Mouse (Mus musculus): ENCODE data around the gene Gm29427. TPM values are rescaled to one million over a fixed set of nuclear protein-coding genes. Genes with fewer than 3 reads are reported as not detected.

The Gm29427 gene
- polyA plus RNA-seq, 1 experiment from 2014 or later = not detected

DNA sequence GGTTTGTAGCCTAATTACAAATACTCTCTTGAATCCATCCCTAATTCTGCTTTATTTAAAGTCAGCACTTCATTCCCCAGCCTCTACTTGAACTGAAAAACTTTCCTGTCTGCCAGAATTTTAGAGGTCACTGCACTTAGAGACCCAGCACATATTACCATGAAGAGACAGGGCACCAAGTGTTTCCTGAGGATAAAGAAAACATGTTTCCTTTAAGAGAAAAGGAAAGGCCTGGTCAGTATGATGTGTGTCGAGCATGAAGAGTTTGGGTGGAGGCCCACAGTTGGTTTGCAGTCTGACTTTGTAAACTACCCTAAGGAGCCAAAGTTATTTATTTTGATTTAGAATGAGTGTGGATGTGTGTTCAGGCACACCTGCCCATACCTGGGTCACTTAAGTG, 12.5 kb upstream of the Gm29427 start:
- no peak overlapping the region for H3K4me3 ChIP-seq
- no peak for ATAC-seq (replicated peaks)
- no peaks in the 10 kb centered on the region for H3K4me1 ChIP-seq
- no peaks in the 10 kb centered on the region for H3K36me3 ChIP-seq
- H3K27me3 ChIP-seq = no peaks in the 10 kb centered on the region
- no peak overlapping the region for H3K4me2 ChIP-seq (replicated peaks)
- no peak overlapping the region for H3K9ac ChIP-seq (replicated peaks)
- WGBS = 74% methylated on average over 1 of the region's 1 CpGs
- H3K27ac ChIP-seq (replicated peaks) = no peak overlapping the region
- no peaks in the 10 kb centered on the region for H3K9me3 ChIP-seq

DNA sequence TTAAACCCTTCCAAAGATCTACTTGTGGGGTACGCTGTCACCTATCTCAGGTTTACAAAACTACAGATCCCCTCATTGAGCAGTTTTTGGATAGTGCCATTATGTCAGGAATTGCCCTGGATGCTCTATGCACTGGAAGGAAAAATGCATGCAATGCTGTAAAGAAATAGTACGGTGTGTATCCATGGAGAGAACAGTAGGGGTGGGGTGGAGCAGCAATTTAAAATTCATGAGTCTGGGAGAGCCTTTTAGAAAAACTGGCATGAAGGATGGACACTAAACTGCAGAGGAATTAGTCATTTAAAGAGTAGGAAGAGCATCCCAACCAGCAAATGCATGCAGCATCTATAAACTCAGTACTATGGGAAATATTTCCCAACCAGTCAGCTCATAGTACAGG, 10.8 kb upstream of the Gm29427 start:
- no peak overlapping the region for H3K4me3 ChIP-seq
- no peak overlapping the region for H3K4me2 ChIP-seq (replicated peaks)
- H3K9me3 ChIP-seq = no peaks in the 10 kb centered on the region
- no peaks in the 10 kb centered on the region for H3K27me3 ChIP-seq
- ATAC-seq (replicated peaks) = no peak
- H3K27ac ChIP-seq (replicated peaks) = no peak overlapping the region
- H3K4me1 ChIP-seq = no peaks in the 10 kb centered on the region
- no peak overlapping the region for H3K9ac ChIP-seq (replicated peaks)
- no peaks in the 10 kb centered on the region for H3K36me3 ChIP-seq
- WGBS = 68% methylated on average over 2 of the region's 2 CpGs

DNA sequence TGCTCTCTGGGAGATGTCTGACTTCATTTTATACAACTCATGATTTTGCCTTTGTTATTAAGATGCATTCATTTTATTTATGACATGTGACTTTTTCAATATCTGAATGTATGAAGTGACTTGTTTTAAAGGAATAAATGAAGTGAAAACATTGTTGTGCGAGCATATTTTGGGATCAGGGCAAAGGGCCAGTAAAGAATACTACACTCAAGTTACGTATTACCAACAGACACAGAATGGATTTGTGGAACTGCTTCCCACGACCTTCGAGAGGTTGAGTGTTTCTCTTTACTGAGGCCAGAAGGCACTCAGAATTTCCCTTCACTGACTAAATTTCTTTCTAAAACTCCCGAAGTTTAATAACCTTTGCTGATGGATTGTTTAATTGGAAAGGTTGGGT, 8.6 kb upstream of the Gm29427 start:
- no peaks in the 10 kb centered on the region for H3K9me3 ChIP-seq
- ATAC-seq (replicated peaks) = no peak
- H3K27ac ChIP-seq (replicated peaks) = no peak overlapping the region
- no peak overlapping the region for H3K4me3 ChIP-seq
- H3K4me1 ChIP-seq = peaks cover 8% of the 10 kb centered on the region
- no peak overlapping the region for H3K9ac ChIP-seq (replicated peaks)
- 92% methylated on average over 5 of the region's 5 CpGs for WGBS
- no peaks in the 10 kb centered on the region for H3K27me3 ChIP-seq
- H3K36me3 ChIP-seq = peaks cover 1% of the 10 kb centered on the region; the same call in 1 of the 2 replicates
- no peak overlapping the region for H3K4me2 ChIP-seq (replicated peaks)

DNA sequence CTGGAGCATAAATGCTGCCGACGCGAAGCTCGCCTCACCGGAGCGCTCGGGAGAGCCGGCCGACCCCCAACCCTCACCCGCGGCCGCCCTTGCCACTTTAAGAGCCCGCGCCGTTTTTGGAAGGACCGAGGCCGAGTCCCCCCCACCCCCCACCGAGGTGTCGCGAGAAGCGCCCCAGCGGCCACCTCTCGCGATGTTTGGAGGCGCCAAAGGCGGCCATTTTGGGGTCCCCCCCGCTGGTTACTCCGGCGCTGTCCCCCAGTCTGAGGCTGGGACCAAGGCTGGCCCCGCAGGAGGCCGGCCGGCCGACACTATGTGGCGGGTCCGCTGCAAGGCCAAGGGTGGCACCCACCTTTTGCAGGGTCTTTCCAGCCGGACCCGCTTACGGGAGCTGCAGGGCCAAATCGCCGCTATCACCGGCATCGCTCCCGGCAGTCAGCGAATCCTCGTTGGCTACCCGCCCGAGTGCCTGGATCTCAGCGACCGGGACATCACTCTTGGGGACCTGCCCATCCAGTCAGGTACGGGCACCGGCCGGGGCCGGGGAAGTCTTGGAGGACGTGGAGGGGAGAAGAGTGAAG, 1.8 kb upstream of the Gm29427 start, which contains the start of gene Yod1:
TSS of gene Yod1 (plus strand) at position 37 of the 581 bp plus-strand sequence.
- peak; percentile 67 for ATAC-seq (replicated peaks)
- no peaks in the 10 kb centered on the region for H3K27me3 ChIP-seq
- H3K9ac ChIP-seq (replicated peaks) = peak within 1 kb of the TSS; percentile 96
- H3K36me3 ChIP-seq = peaks cover 6% of the 10 kb centered on the region; the same call in 1 of the 2 replicates
- no peaks in the 10 kb centered on the region for H3K9me3 ChIP-seq
- H3K27ac ChIP-seq (replicated peaks) = peak within 1 kb of the TSS; percentile 90
- WGBS = under 1% methylated on average over 54 of the region's 54 CpGs
- H3K4me3 ChIP-seq = peak within 1 kb of the TSS; percentile 92
- H3K4me2 ChIP-seq (replicated peaks) = peak within 1 kb of the TSS; percentile 87
- H3K4me1 ChIP-seq = peaks cover 29% of the 10 kb centered on the region

DNA sequence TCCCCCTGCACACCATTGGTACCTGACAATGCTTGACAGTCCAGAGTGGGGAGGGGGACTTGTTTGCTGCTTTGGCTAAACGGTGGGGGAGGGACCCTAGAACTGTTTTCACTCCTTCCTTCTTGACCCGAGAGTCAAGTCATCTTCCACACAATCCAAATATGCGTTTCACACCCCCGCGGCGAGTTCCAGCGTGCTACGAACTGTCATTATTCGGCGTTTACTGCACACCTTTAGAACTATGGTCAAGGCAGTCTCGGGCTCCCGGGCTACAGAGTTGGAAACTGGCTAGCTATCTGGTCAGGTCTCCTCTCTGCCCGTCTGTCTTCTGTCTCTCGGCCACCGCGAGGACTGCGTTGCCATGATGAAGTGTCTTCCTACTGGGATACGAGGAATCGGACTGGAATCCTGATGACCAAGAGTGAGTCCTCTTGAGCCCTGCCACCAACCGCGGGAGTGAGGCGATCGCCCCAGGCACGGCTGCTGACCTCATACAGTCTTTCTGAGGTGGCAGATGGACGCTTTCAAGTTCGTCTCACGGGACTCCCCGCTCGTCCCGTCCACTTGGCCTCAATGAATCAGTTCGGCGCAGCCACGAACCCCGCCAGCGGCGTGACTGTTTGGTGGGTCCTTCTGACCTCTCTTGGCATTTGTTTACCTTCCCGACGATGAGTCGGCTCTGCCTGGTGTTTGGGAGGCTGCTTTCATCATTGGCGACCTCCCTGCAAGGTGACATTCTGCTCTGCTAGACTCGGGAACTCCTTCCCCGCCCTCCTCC, 1.1 kb upstream of the Gm29427 start:
- peak overlapping the region; percentile 96 for H3K9ac ChIP-seq (replicated peaks)
- H3K27me3 ChIP-seq = no peaks in the 10 kb centered on the region
- ATAC-seq (replicated peaks) = peak; percentile 5; the same call in 1 of the 2 replicates
- under 1% methylated on average over 42 of the region's 42 CpGs for WGBS
- H3K4me3 ChIP-seq = peak overlapping the region; percentile 92
- H3K27ac ChIP-seq (replicated peaks) = peak overlapping the region; percentile 90
- H3K36me3 ChIP-seq = peaks cover 6% of the 10 kb centered on the region; the same call in 1 of the 2 replicates
- H3K4me2 ChIP-seq (replicated peaks) = peak overlapping the region; percentile 87
- H3K4me1 ChIP-seq = peaks cover 29% of the 10 kb centered on the region
- no peaks in the 10 kb centered on the region for H3K9me3 ChIP-seq

DNA sequence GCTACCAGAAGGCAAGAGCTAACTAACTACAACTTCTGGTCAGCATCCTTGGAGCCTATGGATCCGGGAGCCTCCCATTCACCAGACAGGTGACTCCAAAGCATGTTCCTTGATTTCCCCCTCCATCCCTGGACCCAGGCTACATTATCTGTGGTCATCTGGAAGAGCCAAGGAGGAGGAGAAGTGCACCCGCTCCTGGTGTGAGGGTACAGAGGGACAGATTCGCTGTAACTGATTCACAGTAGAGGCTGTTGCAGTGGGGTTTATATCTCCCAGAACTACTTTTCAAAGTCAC, 566 bp upstream of the Gm29427 start:
- H3K9ac ChIP-seq (replicated peaks) = peak overlapping the region; percentile 96
- 0% methylated on average over 3 of the region's 3 CpGs for WGBS
- peaks cover 6% of the 10 kb centered on the region; the same call in 1 of the 2 replicates for H3K36me3 ChIP-seq
- H3K4me2 ChIP-seq (replicated peaks) = peak overlapping the region; percentile 87
- no peaks in the 10 kb centered on the region for H3K27me3 ChIP-seq
- H3K27ac ChIP-seq (replicated peaks) = peak overlapping the region; percentile 90
- ATAC-seq (replicated peaks) = no peak
- no peaks in the 10 kb centered on the region for H3K9me3 ChIP-seq
- peaks cover 29% of the 10 kb centered on the region for H3K4me1 ChIP-seq
- H3K4me3 ChIP-seq = peak overlapping the region; percentile 92

DNA sequence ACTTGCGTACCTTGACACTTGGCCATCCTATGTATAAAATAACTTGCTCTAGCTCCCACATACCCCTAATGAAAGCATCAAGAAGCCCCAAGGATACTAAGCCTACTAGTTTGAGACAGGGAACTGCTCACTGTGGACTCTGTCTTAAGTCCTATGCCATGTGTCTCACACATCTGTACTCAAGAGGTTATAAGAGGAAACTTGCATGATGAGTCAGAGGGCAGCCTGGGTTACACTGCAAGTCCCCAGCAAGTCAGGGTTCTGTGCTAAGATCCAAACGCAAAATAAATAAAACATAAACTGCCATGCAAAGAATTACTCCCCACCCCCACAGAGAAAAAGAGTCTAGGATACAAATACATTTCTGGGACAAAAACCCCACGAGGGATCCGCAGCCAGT, 1.6 kb downstream of the Gm29427 start:
- no peak overlapping the region for H3K4me2 ChIP-seq (replicated peaks)

DNA sequence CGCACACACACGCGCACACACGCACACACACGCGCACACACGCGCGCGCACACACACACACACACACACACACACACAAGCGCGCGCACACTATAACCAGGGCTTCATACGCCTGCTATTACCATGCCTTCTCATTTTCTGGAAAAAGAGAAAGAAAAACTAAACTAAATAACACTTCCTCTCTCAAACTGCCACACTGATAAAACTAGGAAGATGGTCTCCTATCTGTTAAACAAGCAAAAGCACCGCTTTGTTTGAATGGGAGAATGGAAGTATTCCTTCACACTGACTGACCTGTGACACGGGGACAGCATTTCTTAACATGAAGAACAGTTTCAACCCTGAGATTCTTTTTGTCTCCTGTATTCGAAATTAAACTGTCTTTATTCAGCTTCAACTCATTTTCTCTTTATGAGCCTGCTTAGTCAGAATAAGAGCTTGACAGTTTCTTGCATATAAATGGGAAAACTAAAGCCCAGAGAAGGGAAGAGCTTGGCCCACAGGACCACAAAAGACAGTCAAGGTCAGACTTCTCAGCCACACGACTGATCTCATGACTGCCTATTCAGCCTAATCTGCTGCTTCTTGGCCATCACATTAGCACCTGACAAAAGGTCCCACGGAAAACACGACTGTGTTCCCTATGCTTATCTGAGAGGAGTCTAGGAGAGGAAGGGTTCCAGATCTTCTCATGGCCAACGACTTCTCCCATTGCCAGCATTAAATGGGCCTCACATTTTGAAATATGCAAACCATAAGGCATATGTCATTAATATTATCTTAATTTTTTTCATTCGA, 5.1 kb downstream of the Gm29427 start:
- H3K9ac ChIP-seq (replicated peaks) = no peak overlapping the region
- H3K27me3 ChIP-seq = no peaks in the 10 kb centered on the region
- no peak for ATAC-seq (replicated peaks)
- WGBS = 92% methylated on average over 22 of the region's 22 CpGs
- H3K4me1 ChIP-seq = peaks cover 10% of the 10 kb centered on the region
- H3K4me3 ChIP-seq = no peak overlapping the region
- no peak overlapping the region for H3K4me2 ChIP-seq (replicated peaks)
- H3K36me3 ChIP-seq = peaks cover 25% of the 10 kb centered on the region
- H3K9me3 ChIP-seq = no peaks in the 10 kb centered on the region
- H3K27ac ChIP-seq (replicated peaks) = no peak overlapping the region

More for the DNA sequence above, 1.6 kb downstream of the Gm29427 start:
- Histone ChIP-seq H3K27ac (replicated peaks) (no peak overlapping the region), H3K4me1 (peaks cover 19% of the 10 kb centered on the region), H3K4me3 (no peak overlapping the region), H3K9me3 (no peaks in the 10 kb centered on the region), H3K27me3 (no peaks in the 10 kb centered on the region), H3K9ac (replicated peaks) (no peak overlapping the region), H3K36me3 (peaks cover 4% of the 10 kb centered on the region; the same call in 1 of the 2 replicates)
- 80% methylated on average over 4 of the region's 4 CpGs for WGBS
- no peak for ATAC-seq (replicated peaks)

DNA sequence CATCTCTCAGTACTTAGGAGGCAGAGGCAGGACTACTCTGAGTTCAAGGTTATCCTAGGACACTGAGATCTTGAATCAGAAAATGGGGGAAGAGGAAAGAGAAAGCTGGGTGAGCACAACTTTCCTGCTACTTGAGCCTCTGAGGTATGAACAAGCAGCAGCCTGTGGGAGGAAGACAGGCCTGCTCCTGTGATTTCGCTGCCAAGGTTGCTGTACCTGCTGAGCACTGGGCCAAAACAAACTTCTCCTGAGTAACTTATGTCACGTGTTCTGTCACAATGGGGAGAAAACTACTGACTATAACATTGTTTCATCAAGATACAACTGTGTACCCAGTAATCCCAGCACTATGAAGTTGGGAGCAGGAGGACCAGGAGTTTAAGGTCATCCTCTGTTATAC, 12.0 kb downstream of the Gm29427 start:
- no peak overlapping the region for H3K9ac ChIP-seq (replicated peaks)
- no peak overlapping the region for H3K4me2 ChIP-seq (replicated peaks)
- H3K27ac ChIP-seq (replicated peaks) = no peak overlapping the region
- H3K9me3 ChIP-seq = no peaks in the 10 kb centered on the region
- no peak overlapping the region for H3K4me3 ChIP-seq
- peaks cover 75% of the 10 kb centered on the region for H3K36me3 ChIP-seq
- H3K27me3 ChIP-seq = no peaks in the 10 kb centered on the region
- ATAC-seq (replicated peaks) = no peak
- H3K4me1 ChIP-seq = no peaks in the 10 kb centered on the region
- WGBS = 89% methylated on average over 2 of the region's 2 CpGs

DNA sequence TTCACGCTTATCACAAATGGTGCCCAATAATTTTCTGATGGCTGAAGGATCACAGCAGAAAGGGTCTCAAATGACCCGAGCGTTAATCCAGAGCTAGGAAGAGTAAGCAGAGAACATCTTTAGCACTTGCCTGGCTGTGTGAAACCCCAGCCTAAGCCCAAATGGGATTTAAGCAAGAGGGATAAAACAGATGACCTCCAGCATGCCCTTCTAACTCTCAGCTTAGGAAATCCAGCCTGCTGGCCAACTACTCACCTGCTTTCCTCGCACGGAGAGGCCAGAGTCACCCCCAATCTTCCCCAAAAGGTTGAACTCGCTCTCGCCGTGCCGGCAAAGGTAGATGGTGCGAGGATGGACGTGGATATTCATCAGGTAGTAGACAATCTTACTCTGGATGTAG, 13.6 kb downstream of the Gm29427 start:
- Histone ChIP-seq H3K9me3 (no peaks in the 10 kb centered on the region), H3K4me2 (replicated peaks) (no peak overlapping the region), H3K36me3 (peaks cover 80% of the 10 kb centered on the region), H3K27ac (replicated peaks) (no peak overlapping the region), H3K9ac (replicated peaks) (no peak overlapping the region), H3K4me3 (no peak overlapping the region), H3K4me1 (no peaks in the 10 kb centered on the region), H3K27me3 (no peaks in the 10 kb centered on the region)
- 95% methylated on average over 11 of the region's 11 CpGs for WGBS
- ATAC-seq (replicated peaks) = no peak

DNA sequence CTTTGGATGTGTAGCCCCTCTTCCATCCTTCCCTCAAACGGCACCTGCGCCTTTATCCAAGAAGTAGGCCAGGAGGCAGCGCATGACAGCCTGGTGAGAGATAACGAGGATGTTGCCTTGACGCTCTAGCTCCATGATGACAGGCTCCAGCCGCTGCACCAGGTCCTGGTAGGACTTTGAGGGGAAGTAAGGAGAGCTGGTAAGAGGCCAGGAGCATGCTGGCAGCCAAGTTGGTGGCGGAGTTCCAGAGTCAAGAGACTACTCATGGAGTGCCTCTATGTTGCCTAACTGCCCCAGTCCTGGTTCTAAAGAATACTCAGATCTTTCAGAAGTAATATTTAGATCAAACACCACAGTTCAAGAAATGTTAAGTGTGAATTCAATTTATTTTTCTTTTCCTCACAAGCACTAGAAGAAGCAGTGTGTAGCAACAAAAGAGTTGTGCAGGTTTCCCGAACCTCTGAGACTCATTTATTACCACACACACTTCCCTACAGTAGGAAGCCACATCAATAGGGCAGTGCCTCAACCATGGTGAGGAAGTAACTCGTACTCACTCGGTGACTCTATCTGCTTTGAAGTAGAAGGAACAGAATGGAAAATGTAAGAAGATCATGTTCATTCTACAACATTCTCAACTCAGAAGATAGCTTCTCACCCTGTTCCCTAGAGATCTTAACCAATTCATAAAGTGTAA, 15.5 kb downstream of the Gm29427 start:
- Histone ChIP-seq H3K27ac (replicated peaks) (no peak overlapping the region), H3K9me3 (no peaks in the 10 kb centered on the region), H3K27me3 (no peaks in the 10 kb centered on the region), H3K4me3 (no peak overlapping the region), H3K9ac (replicated peaks) (no peak overlapping the region), H3K4me2 (replicated peaks) (no peak overlapping the region), H3K4me1 (no peaks in the 10 kb centered on the region), H3K36me3 (peaks cover 66% of the 10 kb centered on the region)
- ATAC-seq (replicated peaks) = no peak
- WGBS = 86% methylated on average over 10 of the region's 10 CpGs

DNA sequence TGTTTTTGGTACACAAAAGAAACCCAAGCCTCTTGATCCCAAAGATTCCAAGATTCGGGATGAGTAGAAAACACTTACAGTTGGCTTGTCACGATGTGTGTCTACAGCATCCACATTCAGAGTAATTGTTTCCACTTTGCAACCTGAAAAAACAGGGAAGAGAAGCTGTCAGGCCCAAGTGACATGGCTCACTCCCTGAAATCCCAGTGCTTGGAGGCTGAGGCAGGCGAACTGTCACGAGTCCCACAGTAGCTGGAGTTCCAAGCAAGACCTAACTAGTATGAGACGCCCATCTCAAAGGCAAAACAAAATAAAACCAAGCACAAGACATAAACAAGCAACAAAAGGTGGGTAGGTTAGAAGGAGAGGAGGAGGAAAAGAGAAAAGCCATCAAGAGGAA, 17.0 kb downstream of the Gm29427 start:
- Histone ChIP-seq H3K27ac (replicated peaks) (no peak overlapping the region), H3K4me2 (replicated peaks) (no peak overlapping the region), H3K36me3 (peaks cover 55% of the 10 kb centered on the region), H3K9me3 (no peaks in the 10 kb centered on the region), H3K9ac (replicated peaks) (no peak overlapping the region), H3K4me1 (no peaks in the 10 kb centered on the region), H3K4me3 (no peak overlapping the region), H3K27me3 (no peaks in the 10 kb centered on the region)
- ATAC-seq (replicated peaks) = no peak
- 90% methylated on average over 5 of the region's 5 CpGs for WGBS

All from forebrain, embryonic 15.5 days (tissue).